Mouse (Mus musculus) heart, embryonic 15.5 days (tissue): Measurements from ENCODE around the gene Galnt7. TPM values are rescaled to one million over a fixed set of nuclear protein-coding genes. Genes with fewer than 3 reads are reported as not detected.
A peak's percentile ranks its signal among the peaks of the same experiment; 100 is the strongest.

Experiments
- ATAC-seq: fragments of 200-750 bp; cut with Nextera tagmentation; replicated peaks from 2 replicates; pipeline ENCODE4 v1.8.0; 2017; ENCODE audit warnings: low read depth, moderate TSS enrichment; ENCODE audit not compliant: insufficient number of reproducible peaks, insufficient read depth, low FRiP score
- H3K27ac ChIP-seq: fragments of 300-500 bp; sonication (generic); 2 replicates; pipeline ENCODE4 v1.5.1; 2015; ENCODE audit warnings: mild to moderate bottlenecking, inconsistent platforms
- H3K27me3 ChIP-seq: fragments of 300-500 bp; sonication (generic); 2 replicates; pipeline ENCODE4 v1.6.1; 2015; ENCODE audit warnings: inconsistent platforms
- H3K36me3 ChIP-seq: fragments of 300-500 bp; sonication (generic); 2 replicates; pipeline ENCODE4 v1.6.1; 2015; ENCODE audit warnings: mild to moderate bottlenecking, inconsistent platforms
- H3K4me1 ChIP-seq: fragments of 300-500 bp; sonication (generic); replicated peaks from 2 replicates; pipeline ENCODE4 v1.6.1; 2015; ENCODE audit warnings: inconsistent platforms
- H3K4me2 ChIP-seq: fragments of 300-500 bp; sonication (generic); 2 replicates; pipeline ENCODE4 v1.6.1; 2015; ENCODE audit warnings: inconsistent platforms, mild to moderate bottlenecking, moderate library complexity
- H3K4me3 ChIP-seq: fragments of 300-500 bp; sonication (generic); 2 replicates; pipeline ENCODE4 v1.5.1; 2015; ENCODE audit warnings: mild to moderate bottlenecking, inconsistent platforms
- H3K9ac ChIP-seq: fragments of 300-500 bp; sonication (generic); 2 replicates; pipeline ENCODE4 v1.6.1; 2015; ENCODE audit warnings: mild to moderate bottlenecking, inconsistent platforms
- H3K9me3 ChIP-seq: fragments of 300-500 bp; sonication (generic); replicated peaks from 2 replicates; pipeline ENCODE4 v1.6.1; 2016; ENCODE audit warnings: inconsistent platforms
- WGBS: fragments of 180-500 bp; shearing (Covaris S2); methylation state at CpG from one replicate; pipeline ENCODE4 v1.1.7; 2015; ENCODE audit warnings: mixed read lengths; 5-methylcytosine and 5-hydroxymethylcytosine counted together
- polyA plus RNA-seq: library from polyadenylated mRNA; unstranded; fragments of >200 nt; fragmentation: Nextera tagmentation; extraction: Ambion mirVana; gene quantifications from 2 replicates; pipeline ENCODE4 v1.2.1, GENCODE M21; 2015

Gene Galnt7
- polyA plus RNA-seq, 1 experiment from 2014 or later: 5.2 TPM

DNA sequence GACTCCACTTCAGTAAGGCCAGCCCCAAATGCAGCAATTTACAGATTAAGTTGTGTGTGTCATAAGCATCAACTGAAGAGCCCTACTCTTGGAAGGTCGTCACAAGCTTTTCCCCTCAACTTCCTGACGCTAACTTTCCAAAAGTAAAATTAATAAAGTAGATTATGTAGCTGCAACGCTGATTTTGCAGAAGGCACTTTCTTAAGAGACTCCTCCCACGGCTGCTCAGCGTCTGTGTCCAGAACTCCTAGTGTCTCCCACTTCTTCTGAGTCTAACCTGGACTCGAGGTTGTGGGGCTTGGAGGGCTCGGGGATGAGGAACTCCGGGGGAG, 1.5 kb downstream of the Galnt7 start:
- Histone ChIP-seq H3K4me1 (peaks cover 13% of the 10 kb centered on the region), H3K9me3 (no peaks in the 10 kb centered on the region), H3K27me3 (no peaks in the 10 kb centered on the region), H3K27ac (peak overlapping the region; percentile 95), H3K4me3 (peak overlapping the region; percentile 88), H3K36me3 (no peaks in the 10 kb centered on the region), H3K4me2 (peak overlapping the region; percentile 94), H3K9ac (peak overlapping the region; percentile 94)
- ATAC-seq: no peak
- 1% methylated on average over 8 of the region's 8 CpGs for WGBS

- no peak overlapping the region for H3K4me2 ChIP-seq
Observed at GRCm38 (mm10) chr8:57650216-57650615, 2.6 kb downstream of the Galnt7 start.

GRCm38 (mm10) chr8:57647566-57647965, 5.3 kb downstream of the Galnt7 start:
- peaks cover 7% of the 10 kb centered on the region; the same call in 1 of the 2 replicates for H3K4me1 ChIP-seq
- H3K27ac ChIP-seq: 0 out of 2 replicates have a peak overlapping the region, but pooled peaks have one; percentile 1
- ATAC-seq: no peak
- WGBS: 22% methylated on average over 3 of the region's 3 CpGs
- H3K4me3 ChIP-seq: no peak overlapping the region
- H3K27me3 ChIP-seq: no peaks in the 10 kb centered on the region
- no peaks in the 10 kb centered on the region for H3K9me3 ChIP-seq
- H3K4me2 ChIP-seq: no peak overlapping the region
- H3K36me3 ChIP-seq: no peaks in the 10 kb centered on the region
- H3K9ac ChIP-seq: no peak overlapping the region

More at GRCm38 (mm10) chr8:57650216-57650615, 2.6 kb downstream of the Galnt7 start:
- H3K27me3 ChIP-seq: no peaks in the 10 kb centered on the region
- no peaks in the 10 kb centered on the region for H3K36me3 ChIP-seq
- no peak overlapping the region for H3K27ac ChIP-seq
- ATAC-seq: no peak
- H3K4me1 ChIP-seq: peaks cover 13% of the 10 kb centered on the region
- 85% methylated on average over 6 of the region's 6 CpGs for WGBS
- H3K4me3 ChIP-seq: no peak overlapping the region
- H3K9ac ChIP-seq: no peak overlapping the region
- no peaks in the 10 kb centered on the region for H3K9me3 ChIP-seq

GRCm38 (mm10) chr8:57644281-57644680, 8.6 kb downstream of the Galnt7 start:
- Histone ChIP-seq H3K9ac (no peak overlapping the region), H3K36me3 (no peaks in the 10 kb centered on the region), H3K4me1 (peaks cover 10% of the 10 kb centered on the region), H3K4me3 (no peak overlapping the region), H3K27ac (no peak overlapping the region), H3K4me2 (no peak overlapping the region), H3K9me3 (no peaks in the 10 kb centered on the region), H3K27me3 (no peaks in the 10 kb centered on the region)
- WGBS: 49% methylated on average over 6 of the region's 6 CpGs
- no peak for ATAC-seq

- no peak overlapping the region for H3K9ac ChIP-seq
- 89% methylated on average over 5 of the region's 5 CpGs for WGBS
- no peak for ATAC-seq
- H3K36me3 ChIP-seq: no peaks in the 10 kb centered on the region
- H3K27me3 ChIP-seq: no peaks in the 10 kb centered on the region
- H3K27ac ChIP-seq: no peak overlapping the region
- H3K9me3 ChIP-seq: no peaks in the 10 kb centered on the region
- H3K4me1 ChIP-seq: peaks cover 10% of the 10 kb centered on the region
- H3K4me3 ChIP-seq: no peak overlapping the region
- H3K4me2 ChIP-seq: no peak overlapping the region
Observed at GRCm38 (mm10) chr8:57642722-57643121, 10.1 kb downstream of the Galnt7 start.

GRCm38 (mm10) chr8:57638925-57639324, 13.9 kb downstream of the Galnt7 start:
- H3K36me3 ChIP-seq: no peaks in the 10 kb centered on the region
- H3K4me1 ChIP-seq: peaks cover 10% of the 10 kb centered on the region
- no peak overlapping the region for H3K27ac ChIP-seq
- H3K9ac ChIP-seq: no peak overlapping the region
- no peak overlapping the region for H3K4me2 ChIP-seq
- H3K4me3 ChIP-seq: no peak overlapping the region
- no peaks in the 10 kb centered on the region for H3K27me3 ChIP-seq
- WGBS: 71% methylated on average over 6 of the region's 6 CpGs
- H3K9me3 ChIP-seq: no peaks in the 10 kb centered on the region
- no peak for ATAC-seq

- WGBS: 70% methylated on average over 15 of the region's 15 CpGs
- ATAC-seq: no peak
- H3K4me2 ChIP-seq: no peak overlapping the region
Observed at GRCm38 (mm10) chr8:57637599-57638280, 15.1 kb downstream of the Galnt7 start.

DNA sequence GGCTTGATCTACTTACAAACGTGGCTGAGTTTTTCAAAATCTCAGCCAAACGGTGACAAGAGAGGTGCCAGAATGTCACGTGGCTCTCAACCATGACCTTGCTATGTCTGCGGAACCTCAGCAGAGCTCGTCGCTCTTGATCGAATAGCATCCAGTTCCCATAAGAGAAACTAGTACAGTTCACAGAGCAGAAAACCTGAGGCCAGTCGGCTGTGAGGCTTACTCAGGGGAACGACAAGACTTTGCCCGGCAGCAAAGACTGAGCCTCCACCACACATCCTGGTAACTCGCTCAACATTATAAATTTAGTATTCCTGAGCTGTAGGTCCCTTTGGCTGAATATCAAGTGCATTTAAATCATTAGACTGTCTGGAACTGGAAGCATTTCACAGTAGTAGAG, 16.1 kb downstream of the Galnt7 start:
- ATAC-seq: no peak
- Histone ChIP-seq H3K36me3 (no peaks in the 10 kb centered on the region), H3K4me2 (no peak overlapping the region), H3K4me3 (no peak overlapping the region), H3K4me1 (peaks cover 4% of the 10 kb centered on the region), H3K9me3 (no peaks in the 10 kb centered on the region), H3K27ac (no peak overlapping the region), H3K27me3 (no peaks in the 10 kb centered on the region), H3K9ac (no peak overlapping the region)
- 70% methylated on average over 11 of the region's 11 CpGs for WGBS

More at GRCm38 (mm10) chr8:57637599-57638280, 15.1 kb downstream of the Galnt7 start:
- no peak overlapping the region for H3K27ac ChIP-seq
- no peaks in the 10 kb centered on the region for H3K36me3 ChIP-seq
- no peaks in the 10 kb centered on the region for H3K27me3 ChIP-seq
- H3K9me3 ChIP-seq: no peaks in the 10 kb centered on the region
- H3K4me1 ChIP-seq: peaks cover 10% of the 10 kb centered on the region
- no peak overlapping the region for H3K4me3 ChIP-seq
- no peak overlapping the region for H3K9ac ChIP-seq

GRCm38 (mm10) chr8:57636281-57636680, 16.6 kb downstream of the Galnt7 start:
- no peak overlapping the region for H3K4me3 ChIP-seq
- no peak for ATAC-seq
- H3K36me3 ChIP-seq: no peaks in the 10 kb centered on the region
- no peaks in the 10 kb centered on the region for H3K9me3 ChIP-seq
- 35% methylated on average over 3 of the region's 3 CpGs for WGBS
- no peak overlapping the region for H3K4me2 ChIP-seq
- H3K9ac ChIP-seq: no peak overlapping the region
- H3K4me1 ChIP-seq: peaks cover 2% of the 10 kb centered on the region; the same call in 1 of the 2 replicates
- no peaks in the 10 kb centered on the region for H3K27me3 ChIP-seq
- no peak overlapping the region for H3K27ac ChIP-seq

DNA sequence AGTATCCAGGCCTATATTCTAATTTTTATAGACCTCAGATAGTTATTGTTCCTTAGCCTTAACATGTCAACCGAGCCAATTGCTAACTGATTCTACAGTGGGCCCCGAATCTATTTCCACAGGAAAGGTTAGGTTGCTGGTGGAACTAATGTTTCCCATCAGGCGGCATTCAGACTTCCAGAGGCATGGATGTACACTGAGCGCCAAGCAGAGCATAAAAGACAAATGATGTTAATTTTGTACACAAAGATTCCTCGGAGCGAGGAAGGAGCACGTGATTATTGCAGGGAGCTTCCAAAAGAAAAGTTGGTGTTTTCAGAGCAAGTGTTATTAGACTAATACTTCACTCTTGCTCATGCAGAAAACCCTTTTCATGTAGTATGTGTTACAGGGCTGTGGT, 21.1 kb downstream of the Galnt7 start:
- ATAC-seq: no peak
- no peaks in the 10 kb centered on the region for H3K36me3 ChIP-seq
- no peaks in the 10 kb centered on the region for H3K27me3 ChIP-seq
- WGBS: 89% methylated on average over 7 of the region's 7 CpGs
- H3K4me3 ChIP-seq: no peak overlapping the region
- peaks cover 3% of the 10 kb centered on the region; the same call in 1 of the 2 replicates for H3K4me1 ChIP-seq
- no peak overlapping the region for H3K9ac ChIP-seq
- H3K27ac ChIP-seq: no peak overlapping the region
- H3K9me3 ChIP-seq: no peaks in the 10 kb centered on the region
- H3K4me2 ChIP-seq: no peak overlapping the region

DNA sequence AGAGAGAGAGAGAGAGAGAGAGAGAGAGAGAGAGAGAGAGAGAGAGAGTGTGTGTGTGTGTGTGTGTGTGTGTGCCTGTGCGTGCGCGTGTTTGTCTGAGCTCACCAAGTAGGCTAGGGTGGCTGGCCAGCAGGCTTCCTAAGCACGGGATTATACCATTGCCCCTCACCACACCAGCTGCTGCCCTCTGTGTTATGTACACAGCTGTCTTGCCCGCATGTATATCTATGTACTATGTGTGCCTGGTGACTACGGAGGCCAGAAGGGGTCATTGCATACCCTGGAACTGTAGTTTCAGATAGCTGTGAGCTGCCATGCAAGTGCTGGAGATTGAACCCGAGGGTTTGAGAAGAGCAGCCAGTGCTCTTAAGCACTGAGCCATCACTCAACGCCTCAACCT, 22.7 kb downstream of the Galnt7 start:
- 79% methylated on average over 8 of the region's 8 CpGs for WGBS
- no peak for ATAC-seq
- Histone ChIP-seq H3K27ac (no peak overlapping the region), H3K4me3 (no peak overlapping the region), H3K4me1 (0 out of 2 replicates have a peak, but pooled peaks cover 3% of the 10 kb centered on the region), H3K36me3 (no peaks in the 10 kb centered on the region), H3K27me3 (no peaks in the 10 kb centered on the region), H3K4me2 (no peak overlapping the region), H3K9me3 (no peaks in the 10 kb centered on the region), H3K9ac (no peak overlapping the region)
